Mouse (Mus musculus) intestine, postnatal 0 days (tissue): ENCODE measurements around the gene Fos. TPM values are rescaled to one million over a fixed set of nuclear protein-coding genes. Genes with fewer than 3 reads are reported as not detected.

Experiments
- ATAC-seq: fragments of 200-750 bp; cut with Nextera tagmentation; 2 replicates; pipeline ENCODE4 v1.8.0; 2017; ENCODE audit warnings: mild to moderate bottlenecking, moderate TSS enrichment, moderate library complexity
- H3K27ac ChIP-seq: fragments of 300-500 bp; sonication (generic); 2 replicates; pipeline ENCODE4 v1.5.1; 2014; ENCODE audit warnings: mild to moderate bottlenecking, low read depth, low read length, moderate library complexity
- H3K27me3 ChIP-seq: fragments of 300-500 bp; sonication (generic); replicated peaks from 2 replicates; pipeline ENCODE4 v1.6.1; 2014; ENCODE audit warnings: low read length, mixed read lengths; ENCODE audit not compliant: control insufficient read depth, insufficient read depth
- H3K36me3 ChIP-seq: fragments of 300-500 bp; sonication (generic); 2 replicates; pipeline ENCODE4 v1.6.1; 2014; ENCODE audit warnings: mild to moderate bottlenecking, moderate library complexity; ENCODE audit not compliant: control insufficient read depth, insufficient read depth
- H3K4me1 ChIP-seq: fragments of 300-500 bp; sonication (generic); replicated peaks from 2 replicates; pipeline ENCODE4 v1.6.1; 2014; ENCODE audit warnings: antibody characterized with exemption, low read length, mixed read lengths; ENCODE audit not compliant: control insufficient read depth, insufficient read depth
- H3K4me2 ChIP-seq: fragments of 300-500 bp; sonication (generic); replicated peaks from 2 replicates; pipeline ENCODE4 v1.6.1; 2014; ENCODE audit warnings: low read depth, mild to moderate bottlenecking, moderate library complexity
- H3K4me3 ChIP-seq: fragments of 300-500 bp; sonication (generic); 2 replicates; pipeline ENCODE4 v1.5.1; 2014; ENCODE audit warnings: low read depth, low read length
- H3K9ac ChIP-seq: fragments of 300-500 bp; sonication (generic); 2 replicates; pipeline ENCODE4 v1.6.1; 2014; ENCODE audit warnings: mild to moderate bottlenecking, low read depth, low read length
- H3K9me3 ChIP-seq: fragments of 300-500 bp; sonication (generic); 2 replicates; pipeline ENCODE4 v1.6.1; 2016; ENCODE audit warnings: mixed run types; ENCODE audit not compliant: control insufficient read depth
- CTCF ChIP-seq: sonication (generic); IDR thresholded peaks from 2 replicates; pipeline ENCODE4 v1.5.1; 2016; ENCODE audit warnings: low read depth, mild to moderate bottlenecking, control low read depth, antibody characterized with exemption, moderate library complexity
- WGBS: fragments of 180-500 bp; shearing (Covaris S2); extraction: QIAGEN DNeasy Blood & Tissue Kit; methylation state at CpG from one replicate; pipeline ENCODE4 v1.1.7; 2014; 5-methylcytosine and 5-hydroxymethylcytosine counted together
- polyA plus RNA-seq: library from polyadenylated mRNA; unstranded; fragments of >200 nt; fragmentation: Nextera tagmentation; extraction: Ambion mirVana; gene quantifications from 2 replicates; pipeline ENCODE4 v1.2.1, GENCODE M21; 2015

The Fos gene
- polyA plus RNA-seq, 1 experiment from 2014 or later: 22.4 TPM

DNA sequence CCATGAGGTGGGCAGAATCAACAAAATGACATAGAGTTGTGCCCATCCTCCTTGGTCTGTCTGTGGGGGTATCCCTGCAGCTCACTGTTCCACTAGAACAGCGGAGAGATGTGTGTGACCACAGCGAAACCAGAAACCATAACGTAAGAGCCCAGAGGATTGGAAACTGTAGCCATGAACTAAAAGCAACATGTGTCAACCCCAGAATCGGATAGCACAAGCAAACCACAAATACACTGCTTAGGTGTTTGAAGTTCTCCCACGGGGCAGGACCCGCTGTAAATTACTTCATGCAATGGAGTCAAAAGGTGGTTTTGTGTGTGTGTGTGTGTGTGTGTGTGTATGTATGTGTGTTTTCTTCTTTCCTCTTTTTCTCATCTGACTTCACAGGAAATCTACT lies 26.7 kb upstream of the Fos start:
- Histone ChIP-seq H3K4me2 (no peak overlapping the region), H3K9ac (no peak overlapping the region), H3K36me3 (no peaks in the 10 kb centered on the region), H3K9me3 (no peaks in the 10 kb centered on the region), H3K4me1 (peaks cover 9% of the 10 kb centered on the region; the same call in 1 of the 2 replicates), H3K4me3 (no peak overlapping the region), H3K27ac (no peak overlapping the region), H3K27me3 (no peaks in the 10 kb centered on the region)
- ATAC-seq: no peak
- TF ChIP-seq CTCF: no peak
- WGBS: 72% methylated on average over 6 of the region's 6 CpGs

DNA sequence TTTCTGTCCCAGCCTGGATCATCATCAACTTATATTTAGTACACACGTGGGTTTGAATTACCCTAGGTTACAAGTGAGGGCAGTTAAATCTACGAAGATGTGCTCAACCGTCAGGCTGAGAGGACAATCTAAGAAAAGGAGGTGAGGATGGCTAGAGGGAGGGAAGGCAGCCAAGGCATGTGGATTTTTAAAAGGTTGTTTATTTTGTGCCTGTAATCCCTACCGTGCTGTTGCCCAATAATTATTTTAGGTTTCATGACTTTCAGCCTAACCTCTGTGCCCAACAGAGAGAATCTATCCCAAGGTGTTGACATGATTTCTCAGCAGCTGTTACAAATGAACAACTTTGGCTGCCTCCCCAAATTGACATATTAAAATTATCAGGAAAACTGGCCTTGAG lies 26.2 kb upstream of the Fos start:
- no peak for TF ChIP-seq CTCF
- no peak for ATAC-seq
- WGBS: 50% methylated on average over 4 of the region's 4 CpGs
- no peaks in the 10 kb centered on the region for H3K27me3 ChIP-seq
- H3K9me3 ChIP-seq: no peaks in the 10 kb centered on the region
- H3K4me3 ChIP-seq: no peak overlapping the region
- no peak overlapping the region for H3K27ac ChIP-seq
- no peak overlapping the region for H3K9ac ChIP-seq
- H3K4me2 ChIP-seq: no peak overlapping the region
- H3K36me3 ChIP-seq: no peaks in the 10 kb centered on the region
- H3K4me1 ChIP-seq: peaks cover 13% of the 10 kb centered on the region; the same call in 1 of the 2 replicates

DNA sequence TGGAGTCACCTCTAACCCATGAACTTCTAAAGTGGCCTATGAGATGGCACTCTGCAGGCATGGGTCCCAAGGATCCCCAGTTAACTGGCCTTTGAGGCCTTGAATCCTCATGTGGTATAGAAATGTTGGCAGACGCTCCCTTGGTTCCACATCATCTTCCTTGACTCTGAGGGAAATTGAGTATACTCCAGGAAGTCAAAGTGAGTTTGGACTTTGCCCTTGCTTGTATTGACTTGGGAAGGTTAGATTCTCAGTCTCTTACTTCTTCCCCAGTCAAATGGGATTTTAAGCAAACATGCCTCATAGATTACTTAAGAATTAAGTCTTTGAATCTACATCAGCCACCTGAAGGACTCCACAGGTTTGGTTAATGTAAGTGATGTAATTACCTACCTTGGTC lies 24.2 kb upstream of the Fos start:
- Histone ChIP-seq H3K36me3 (no peaks in the 10 kb centered on the region), H3K27ac (peak overlapping the region; percentile 88), H3K9me3 (no peaks in the 10 kb centered on the region), H3K4me3 (no peak overlapping the region), H3K4me1 (peaks cover 19% of the 10 kb centered on the region; the same call in 1 of the 2 replicates), H3K9ac (no peak overlapping the region), H3K4me2 (no peak overlapping the region; the same call in 1 of the 2 replicates), H3K27me3 (no peaks in the 10 kb centered on the region)
- peak; percentile 53 for ATAC-seq
- no peak for TF ChIP-seq CTCF
- WGBS: 40% methylated on average over 1 of the region's 1 CpGs

DNA sequence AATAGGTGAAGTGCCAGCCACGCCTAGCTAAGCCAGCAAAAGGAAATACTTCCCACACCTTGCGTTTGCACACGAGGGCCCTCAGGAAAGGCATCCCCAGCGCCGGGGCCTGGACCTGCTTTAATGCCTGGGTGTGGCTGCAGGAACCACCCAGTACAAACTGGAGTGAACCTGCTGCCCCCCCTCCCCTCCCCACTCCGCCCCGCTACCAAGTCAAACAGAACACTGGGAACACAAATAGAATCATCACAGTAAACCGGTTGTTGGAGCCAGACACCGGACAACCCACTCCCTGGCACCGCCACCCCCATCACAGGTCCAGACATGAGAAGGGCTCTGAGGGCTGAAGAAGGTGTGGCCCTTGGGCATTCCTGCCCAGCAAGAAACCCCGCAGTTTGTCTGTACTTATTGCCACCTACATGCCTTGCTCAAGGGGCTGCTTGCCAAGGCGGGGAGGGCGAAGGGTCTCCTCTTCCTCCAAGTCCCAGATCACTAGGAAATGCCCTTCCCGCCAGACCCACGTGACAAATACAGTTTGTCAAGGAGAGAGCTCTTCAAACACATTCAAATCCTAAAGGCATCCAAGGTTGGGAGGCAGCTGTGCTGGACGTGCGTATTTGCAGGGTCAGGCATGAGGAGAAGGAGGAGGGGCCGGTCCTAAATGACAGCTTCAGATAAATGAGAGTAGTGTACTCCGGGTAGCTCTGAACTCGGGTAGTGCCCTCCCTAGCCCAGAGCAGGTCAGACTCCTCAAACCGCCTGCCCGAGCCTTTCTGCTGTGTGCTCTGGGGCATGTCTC lies 21.8 kb upstream of the Fos start:
- peak; percentile 67 for ATAC-seq
- no peak for TF ChIP-seq CTCF
- peak overlapping the region; percentile 51 for H3K4me2 ChIP-seq
- 15% methylated on average over 22 of the region's 22 CpGs for WGBS
- no peaks in the 10 kb centered on the region for H3K27me3 ChIP-seq
- no peak overlapping the region for H3K4me3 ChIP-seq
- peaks cover 23% of the 10 kb centered on the region; the same call in 1 of the 2 replicates for H3K4me1 ChIP-seq
- H3K9ac ChIP-seq: 0 out of 2 replicates have a peak overlapping the region, but pooled peaks have one; percentile 22
- H3K9me3 ChIP-seq: no peaks in the 10 kb centered on the region
- peak overlapping the region; percentile 91 for H3K27ac ChIP-seq
- no peaks in the 10 kb centered on the region for H3K36me3 ChIP-seq

DNA sequence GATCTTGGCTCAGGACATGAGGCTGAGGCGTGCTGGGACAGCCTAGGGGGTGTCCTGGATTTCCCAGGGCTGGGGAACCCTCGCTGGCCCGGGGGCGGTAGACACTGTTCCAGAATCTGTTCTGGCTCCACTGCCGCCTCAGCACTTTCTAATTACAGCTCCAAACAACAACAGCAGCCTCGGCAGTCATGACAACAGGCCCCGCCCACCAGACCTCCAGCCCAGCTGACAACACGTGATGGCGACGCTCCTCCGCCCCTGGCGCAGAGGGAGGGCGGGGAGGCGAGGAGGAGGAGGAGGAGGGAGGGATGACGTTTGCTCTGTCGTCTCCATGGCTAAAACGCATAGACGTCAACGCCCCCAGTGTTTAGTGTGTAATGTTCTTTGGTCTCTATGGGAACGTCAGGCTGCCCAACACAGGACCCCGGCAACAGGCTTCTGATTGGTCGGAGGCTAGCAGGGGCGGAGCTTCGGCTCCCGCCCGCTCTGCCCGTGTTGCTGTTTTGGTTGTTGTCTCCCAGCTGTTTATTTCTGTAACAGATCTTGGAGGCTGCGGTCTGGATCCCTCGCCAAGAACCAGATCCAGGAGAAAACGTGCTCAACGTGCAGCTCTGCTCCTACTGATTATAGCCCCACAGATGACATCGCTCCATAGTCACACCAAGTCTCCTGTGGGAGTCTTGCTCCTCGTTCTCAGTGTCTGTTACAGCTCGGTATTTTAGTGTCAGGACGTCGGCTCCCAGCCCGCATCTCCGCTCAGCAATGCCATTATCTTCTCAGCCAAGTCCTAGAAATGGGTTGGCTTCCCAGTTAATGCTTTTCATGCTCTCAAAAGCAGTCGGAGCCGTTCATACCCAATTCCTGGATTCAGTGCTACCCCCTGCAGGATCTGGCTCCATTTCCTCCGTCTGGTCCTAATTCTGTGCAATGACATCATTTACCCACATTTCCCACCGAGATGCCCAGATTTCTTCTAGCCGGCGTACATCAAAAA lies 18.3 kb upstream of the Fos start:
- TF ChIP-seq CTCF: peak; percentile 53
- peak overlapping the region; percentile 63 for H3K4me2 ChIP-seq
- H3K36me3 ChIP-seq: no peaks in the 10 kb centered on the region
- no peaks in the 10 kb centered on the region for H3K9me3 ChIP-seq
- 1% methylated on average over 44 of the region's 44 CpGs for WGBS
- H3K9ac ChIP-seq: peak overlapping the region; percentile 17; the same call in 1 of the 2 replicates
- H3K27me3 ChIP-seq: no peaks in the 10 kb centered on the region
- H3K4me3 ChIP-seq: peak overlapping the region; percentile 30
- peak overlapping the region; percentile 85 for H3K27ac ChIP-seq
- H3K4me1 ChIP-seq: peaks cover 18% of the 10 kb centered on the region; the same call in 1 of the 2 replicates
- peak; percentile 94 for ATAC-seq

DNA sequence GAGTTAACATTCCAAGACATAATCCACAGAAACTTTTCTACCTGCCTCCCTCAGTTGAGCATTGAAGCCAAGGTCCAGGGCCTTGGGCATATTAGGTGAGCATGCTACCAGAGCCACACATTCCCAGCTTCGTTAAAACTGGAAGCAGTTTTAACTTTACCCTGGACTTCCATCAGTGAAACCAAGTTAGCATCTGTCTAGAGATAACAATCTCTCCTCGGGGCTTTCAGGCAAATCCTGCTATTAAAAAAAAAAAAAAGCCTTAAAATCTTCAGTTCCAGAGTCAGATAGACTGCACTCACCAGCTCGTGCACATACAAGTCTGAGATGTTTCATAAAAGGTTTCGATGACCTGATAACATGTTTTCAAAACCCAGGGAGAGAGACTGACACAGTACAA lies 17.4 kb upstream of the Fos start:
- WGBS: 57% methylated on average over 4 of the region's 4 CpGs
- Histone ChIP-seq H3K27me3 (no peaks in the 10 kb centered on the region), H3K9ac (no peak overlapping the region), H3K4me1 (peaks cover 18% of the 10 kb centered on the region; the same call in 1 of the 2 replicates), H3K36me3 (no peaks in the 10 kb centered on the region), H3K4me2 (no peak overlapping the region), H3K4me3 (no peak overlapping the region), H3K9me3 (no peaks in the 10 kb centered on the region), H3K27ac (no peak overlapping the region)
- TF ChIP-seq CTCF: no peak
- no peak for ATAC-seq
